Mouse (Mus musculus) urinary bladder, postnatal 36 days (tissue): ENCODE data around the gene Plekho2.
A peak's percentile ranks its signal among the peaks of the same experiment; 100 is the strongest.

Experiments
- DNase-seq, 2 experiments: peaks; one replicate each; pipeline ENCODE4 v3.0.0; 2022; ENCODE audit warnings: low spot score in 2 of 2, mixed read lengths in 1 of 2

Gene Plekho2

GRCm38 (mm10) chr9:65531283-65531682, 48.6 kb downstream of the Plekho2 start:
- DNase-seq = no peak

- DNase-seq = no peak
These were observed 50.2 kb downstream of the Plekho2 start for GRCm38 (mm10) chr9:65529659-65530058.

- DNase-seq = no peak
These were observed 51.3 kb downstream of the Plekho2 start for GRCm38 (mm10) chr9:65528417-65529038.

GRCm38 (mm10) chr9:65525445-65526195, 54.2 kb downstream of the Plekho2 start:
- DNase-seq = no peak

- peak; percentile 75 to 83 for DNase-seq
These were observed 56.1 kb downstream of the Plekho2 start for GRCm38 (mm10) chr9:65523611-65524364.

GRCm38 (mm10) chr9:65520505-65520876, 59.3 kb downstream of the Plekho2 start:
- no peak for DNase-seq

- DNase-seq = no peak
These were observed 59.9 kb downstream of the Plekho2 start, which contains the start of gene Ankdd1a for GRCm38 (mm10) chr9:65519807-65520504. Ankdd1a (minus strand) TSS chr9:65520193.

- DNase-seq = no peak
These were observed 65.0 kb downstream of the Plekho2 start for GRCm38 (mm10) chr9:65514851-65515261.

- DNase-seq = no peak
These were observed 65.4 kb downstream of the Plekho2 start for GRCm38 (mm10) chr9:65514431-65514830.

- DNase-seq = peak; percentile 48 to 63
These were observed 67.3 kb downstream of the Plekho2 start for GRCm38 (mm10) chr9:65512520-65512919.

- DNase-seq = no peak
These were observed 71.4 kb downstream of the Plekho2 start for GRCm38 (mm10) chr9:65508449-65508848.

- peak in 1 of 2 experiments; percentile 36 for DNase-seq
These were observed 76.9 kb downstream of the Plekho2 start for GRCm38 (mm10) chr9:65502721-65503505.
